In the genomic region with DNA sequence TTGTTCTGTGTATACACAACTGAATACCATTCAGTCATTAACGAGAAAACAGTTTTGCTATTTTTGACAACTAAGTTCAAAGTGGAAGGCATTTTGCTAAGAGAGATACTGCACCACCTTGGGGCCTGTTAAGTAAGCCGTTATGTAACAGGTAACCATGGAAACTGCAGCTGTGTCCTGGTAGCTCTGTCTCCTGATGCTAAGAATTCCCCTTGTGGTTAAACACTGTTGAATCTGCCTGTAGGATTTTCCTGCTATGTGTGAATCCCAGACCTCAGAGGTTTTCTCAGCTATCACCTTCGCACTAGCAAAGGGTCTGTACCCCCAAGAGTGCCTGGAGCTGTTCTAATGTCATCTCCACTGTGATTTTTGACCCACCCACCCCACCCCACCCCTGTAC, we compare ENCODE assay signal across 11 mouse cellular contexts. TPM values are rescaled to one million over a fixed set of nuclear protein-coding genes. Genes with fewer than 3 reads are reported as not detected.
DNase-seq lines count a peak whose midpoint lies in the region; ATAC-seq and TF ChIP-seq lines count a peak whose summit lies in the region.
"Had no signal": no experiment of that assay in that cellular context is flagged by ENCODE, and none has a peak within 500 bp of the region (broad histone marks: within the 10 kb centered on the region; RNA-seq: fewer than 3 reads in every experiment).

No protein-coding gene starts in this region.

- H3K4me2 ChIP-seq in forebrain, embryonic 13.5 days = no peak overlapping the region
- H3K4me2 ChIP-seq in forebrain, embryonic 12.5 days = no peak overlapping the region
- H3K4me2 ChIP-seq in midbrain, embryonic 15.5 days = no peak overlapping the region

- ATAC-seq in forebrain, embryonic 13.5 days = 0 out of 2 replicates have a peak, but pooled peaks have one; percentile 57
- no peak for ATAC-seq in forebrain, embryonic 12.5 days (ENCODE audit: low FRiP score)
- ATAC-seq in midbrain, embryonic 15.5 days (replicated peaks) = peak; percentile 90

- no peak overlapping the region for H3K4me3 ChIP-seq in forebrain, embryonic 13.5 days
- H3K4me3 ChIP-seq in forebrain, embryonic 12.5 days (replicated peaks) = no peak overlapping the region
- H3K4me3 ChIP-seq in layer of hippocampus, adult 2 months = no peak overlapping the region
- H3K4me3 ChIP-seq in midbrain, embryonic 15.5 days = no peak overlapping the region
- H3K4me3 ChIP-seq: heart, adult 2 months had no signal

- H3K27ac ChIP-seq in forebrain, embryonic 13.5 days = no peak overlapping the region
- no peak overlapping the region for H3K27ac ChIP-seq in forebrain, embryonic 12.5 days
- no peak overlapping the region for H3K27ac ChIP-seq in layer of hippocampus, adult 2 months
- peak overlapping the region; percentile 55; the same call in 1 of the 2 replicates for H3K27ac ChIP-seq in midbrain, embryonic 15.5 days
- H3K27ac ChIP-seq: heart, adult 2 months had no signal

- no peak overlapping the region for H3K9ac ChIP-seq in forebrain, embryonic 13.5 days
- H3K9ac ChIP-seq in forebrain, embryonic 12.5 days = no peak overlapping the region
- no peak overlapping the region for H3K9ac ChIP-seq in midbrain, embryonic 15.5 days

- no peaks in the 10 kb centered on the region for H3K27me3 ChIP-seq in forebrain, embryonic 13.5 days
- H3K27me3 ChIP-seq in forebrain, embryonic 12.5 days = no peaks in the 10 kb centered on the region
- no peaks in the 10 kb centered on the region for H3K27me3 ChIP-seq in midbrain, embryonic 15.5 days (replicated peaks)

- H3K4me1 ChIP-seq in forebrain, embryonic 13.5 days = no peaks in the 10 kb centered on the region
- H3K4me1 ChIP-seq in forebrain, embryonic 12.5 days = no peaks in the 10 kb centered on the region
- H3K4me1 ChIP-seq in midbrain, embryonic 15.5 days = peaks cover 6% of the 10 kb centered on the region; the same call in 1 of the 2 replicates

- WGBS in forebrain, embryonic 13.5 days = 68% methylated on average over 3 of the region's 3 CpGs
- WGBS in forebrain, embryonic 12.5 days = 68% methylated on average over 3 of the region's 3 CpGs
- 46% methylated on average over 3 of the region's 3 CpGs for WGBS in midbrain, embryonic 15.5 days

- H3K36me3 ChIP-seq in forebrain, embryonic 13.5 days (ENCODE audit: poor library complexity, severe bottlenecking) = no peaks in the 10 kb centered on the region
- H3K36me3 ChIP-seq in forebrain, embryonic 12.5 days (replicated peaks) = no peaks in the 10 kb centered on the region
- no peaks in the 10 kb centered on the region for H3K36me3 ChIP-seq in midbrain, embryonic 15.5 days (replicated peaks)

- peak in 1 of 2 experiments; percentile 39 for DNase-seq in layer of hippocampus, adult 2 months (ENCODE audit: low spot score in 2 of 2)
- no peak for DNase-seq in layer of hippocampus, adult 9-10 months (ENCODE audit: low spot score)
- peak; percentile 58 for DNase-seq in ZHBTc4 (ENCODE audit: low read depth, low spot score)
- no peak for DNase-seq in cerebellum, adult 18-20 months
- no peak for DNase-seq in cerebellum, adult 8-10 months
- DNase-seq: cerebellum, postnatal 10 days; heart, adult 2 months; thymus, postnatal 4 days had no signal

- TF ChIP-seq CTCF in layer of hippocampus, adult 2 months (conservative IDR thresholded peaks at IDR 0.05) = peak; percentile 37

- H3K9me3 ChIP-seq in forebrain, embryonic 13.5 days (replicated peaks) = no peaks in the 10 kb centered on the region
- H3K9me3 ChIP-seq in forebrain, embryonic 12.5 days = no peaks in the 10 kb centered on the region
- H3K9me3 ChIP-seq in midbrain, embryonic 15.5 days = no peaks in the 10 kb centered on the region

RNA-seq across cellular contexts. Expression of gene Bbs10, which starts 19.5 kb away (rescaled TPM):
- 6.7 and 6.8 TPM in 2 replicates for polyA plus RNA-seq in forebrain, embryonic 13.5 days (2015; fragmentation: Nextera tagmentation; extraction: Ambion mirVana)
- 6.6 and 6.7 TPM in 2 replicates for polyA plus RNA-seq in forebrain, embryonic 12.5 days (2016; fragmentation: Nextera tagmentation; extraction: Ambion mirVana)
- 1 to 10 TPM; 5.5 TPM for total RNA-seq in layer of hippocampus, adult 2 months (2021)
- polyA plus RNA-seq in midbrain, embryonic 15.5 days (2015; fragmentation: Nextera tagmentation; extraction: Ambion mirVana) = 5.9 TPM in 2 replicates
